Mouse (Mus musculus) CH12.LX (cell line): ENCODE measurements around the gene Fbln5. TPM values are rescaled to one million over a fixed set of nuclear protein-coding genes. Genes with fewer than 3 reads are reported as not detected.

Source experiments
- DNase-seq: peaks from one replicate; pipeline ENCODE4 v3.0.0-alpha.2; 2013; ENCODE audit errors: extremely low read depth
- H3K27ac ChIP-seq: 2 replicates; pipeline ENCODE4 v1.5.1; 2012; ENCODE audit warnings: low read depth, mild to moderate bottlenecking, control low read depth, moderate library complexity; ENCODE audit not compliant: insufficient read depth
- H3K27me3 ChIP-seq: replicated peaks from 2 replicates; pipeline ENCODE3; 2012; ENCODE audit warnings: inconsistent platforms
- H3K36me3 ChIP-seq, 2 experiments: replicated peaks in 1 of 2; 2 replicates each; pipeline versions ENCODE3 to v1.6.1; 2012; ENCODE audit warnings: inconsistent platforms in 1 of 2, low read length in 1 of 2, mild to moderate bottlenecking in 1 of 2, mixed read lengths in 1 of 2, moderate library complexity in 1 of 2; ENCODE audit not compliant: control insufficient read depth in 1 of 2, insufficient read depth in 1 of 2
- H3K4me1 ChIP-seq, 2 experiments: 2 replicates each; pipeline ENCODE4 v1.6.1; 2012; ENCODE audit warnings: inconsistent platforms in 1 of 2, moderate library complexity in 1 of 2; ENCODE audit not compliant: insufficient read depth in 2 of 2, control insufficient read depth in 1 of 2
- H3K4me2 ChIP-seq: 2 replicates; pipeline ENCODE4 v1.6.1; 2012; ENCODE audit warnings: low read depth, mild to moderate bottlenecking, control low read depth; ENCODE audit not compliant: poor library complexity, insufficient read depth, severe bottlenecking
- H3K4me3 ChIP-seq, 3 experiments: fragments of 150-350 bp in 1 of 3; sonication (generic) in 1 of 3; replicated peaks in 1 of 3; 2 replicates each; pipeline versions ENCODE3 to v1.5.1; 2011 to 2012; ENCODE audit warnings: low read depth in 2 of 3, low read length in 2 of 3, mild to moderate bottlenecking in 2 of 3, moderate library complexity in 2 of 3, control low read depth in 1 of 3, improper control_type of control experiment in 1 of 3, inconsistent platforms in 1 of 3, mixed read lengths in 1 of 3; ENCODE audit not compliant: poor library complexity in 1 of 3
- H3K79me2 ChIP-seq: replicated peaks from 2 replicates; pipeline ENCODE4 v1.6.1; 2012; ENCODE audit warnings: mild to moderate bottlenecking, moderate library complexity; ENCODE audit not compliant: control insufficient read depth, poor library complexity, insufficient read depth, severe bottlenecking; ENCODE audit errors: extremely low read depth
- H3K9ac ChIP-seq: 2 replicates; pipeline ENCODE4 v1.6.1; 2012; ENCODE audit warnings: low read depth, mild to moderate bottlenecking, control low read depth, moderate library complexity; ENCODE audit not compliant: insufficient read depth
- H3K9me3 ChIP-seq: replicated peaks from 2 replicates; pipeline ENCODE3; 2012; ENCODE audit warnings: low read length, inconsistent platforms, mixed read lengths
- BHLHE40 ChIP-seq: IDR thresholded peaks from 2 replicates; pipeline ENCODE4 v1.6.1; 2011; ENCODE audit warnings: mild to moderate bottlenecking, low read depth, low read length, improper control_type of control experiment
- CHD2 ChIP-seq: IDR thresholded peaks from 2 replicates; pipeline ENCODE4 v1.6.1; 2011; ENCODE audit warnings: low read length, improper control_type of control experiment
- CTCF ChIP-seq, 2 experiments: IDR thresholded peaks in 1 of 2; conservative IDR thresholded peaks in 1 of 2; 2 replicates each; pipeline ENCODE4 v1.5.1; 2011 to 2012; ENCODE audit warnings: low read depth in 2 of 2, low read length in 2 of 2, improper control_type of control experiment in 1 of 2, inconsistent platforms in 1 of 2, mild to moderate bottlenecking in 1 of 2, moderate library complexity in 1 of 2
- E2F4 ChIP-seq: IDR thresholded peaks from 2 replicates; pipeline ENCODE4 v1.6.1; 2011; ENCODE audit warnings: low read depth, low read length, improper control_type of control experiment; ENCODE audit not compliant: insufficient replicate concordance
- ELF1 ChIP-seq: IDR thresholded peaks from 2 replicates; pipeline ENCODE4 v1.6.1; 2014; ENCODE audit warnings: low read depth, mild to moderate bottlenecking, inconsistent platforms, low read length, improper control_type of control experiment
- ETS1 ChIP-seq: conservative IDR thresholded peaks from 2 replicates; pipeline ENCODE4 v1.6.1; 2012; ENCODE audit warnings: low read depth, mild to moderate bottlenecking, inconsistent platforms, low read length, improper control_type of control experiment, moderate library complexity
- HCFC1 ChIP-seq: IDR thresholded peaks from 2 replicates; pipeline ENCODE4 v1.6.1; 2012; ENCODE audit warnings: low read depth, mild to moderate bottlenecking, inconsistent platforms, low read length, improper control_type of control experiment
- IRF4 ChIP-seq: IDR thresholded peaks from 2 replicates; pipeline ENCODE4 v1.6.1; 2014; ENCODE audit warnings: low read depth, mild to moderate bottlenecking, inconsistent platforms, low read length, improper control_type of control experiment
- MAFK ChIP-seq: IDR thresholded peaks from 2 replicates; pipeline ENCODE4 v1.6.1; 2011; ENCODE audit warnings: low read length, improper control_type of control experiment; ENCODE audit not compliant: insufficient replicate concordance
- MAX ChIP-seq: IDR thresholded peaks from 2 replicates; pipeline ENCODE4 v1.6.1; 2011; ENCODE audit warnings: low read length, improper control_type of control experiment
- MEF2A ChIP-seq: IDR thresholded peaks from 2 replicates; pipeline ENCODE4 v1.6.1; 2014; ENCODE audit warnings: low read depth, mild to moderate bottlenecking, inconsistent platforms, low read length, improper control_type of control experiment, borderline replicate concordance
- RAD21 ChIP-seq: IDR thresholded peaks from 2 replicates; pipeline ENCODE4 v1.6.1; 2011; ENCODE audit warnings: low read depth, mild to moderate bottlenecking, low read length, improper control_type of control experiment, moderate library complexity
- SIN3A ChIP-seq: IDR thresholded peaks from 2 replicates; pipeline ENCODE4 v1.6.1; 2012; ENCODE audit warnings: low read length, improper control_type of control experiment, inconsistent platforms
- TBP ChIP-seq: conservative IDR thresholded peaks from 2 replicates; pipeline ENCODE4 v1.6.1; 2011; ENCODE audit warnings: low read depth, low read length, improper control_type of control experiment
- ZC3H11A ChIP-seq: IDR thresholded peaks from 2 replicates; pipeline ENCODE4 v1.6.1; 2012; ENCODE audit warnings: low read depth, mild to moderate bottlenecking, inconsistent platforms, low read length, improper control_type of control experiment
- ZKSCAN1 ChIP-seq: IDR thresholded peaks from 2 replicates; pipeline ENCODE4 v1.6.1; 2012; ENCODE audit warnings: low read depth, inconsistent platforms, low read length, improper control_type of control experiment, borderline replicate concordance
- ZNF384 ChIP-seq: IDR thresholded peaks from 2 replicates; pipeline ENCODE4 v1.6.1; 2012; ENCODE audit warnings: low read depth, low read length, improper control_type of control experiment, inconsistent platforms
- dilution Hi-C: fragments of 300-500 bp; cut with MboI; formaldehyde crosslinking; loops from 2 replicates; pipeline ENCODE4 v1.14.3; 2020; ENCODE audit warnings: low sequenced_read_pairs; ENCODE audit not compliant: extremely low pct_unique_long_range_greater_than_20kb, extremely low pct_ligation_motif_present
- in situ Hi-C: fragments of 300-500 bp; cut with MboI; formaldehyde crosslinking; loops from 3 replicates; pipeline ENCODE4 v1.14.3; 2019; ENCODE audit warnings: low sequenced_read_pairs, low pct_ligation_motif_present, low pct_unique_long_range_greater_than_20kb, mixed read lengths
- polyA plus RNA-seq: library from polyadenylated mRNA; unstranded; fragments of >175 nt; gene quantifications from 2 replicates; pipeline ENCODE4 v1.2.1, GENCODE M21; 2012; ENCODE audit warnings: low read depth; ENCODE audit not compliant: insufficient read length
- total RNA-seq, 2 experiments: library from RNA; depleted of rRNA; stranded (reverse); fragments of 300-350 nt in 1 of 2; fragments of >200 nt in 1 of 2; gene quantifications; 2 replicates each; pipeline ENCODE4 v1.2.3; 2012 to 2014

The Fbln5 gene
- total and polyA plus RNA-seq, 3 experiments, result 0.04 to 3.2 (median 0.11) TPM

GRCm38 (mm10) chr12:101834715-101835114 is 15.9 kb upstream of the Fbln5 start:
- Histone ChIP-seq H3K9ac (no peak overlapping the region), H3K27me3 (no peaks in the 10 kb centered on the region), H3K4me2 (no peak overlapping the region), H3K27ac (no peak overlapping the region), H3K4me1 (no peaks in the 10 kb centered on the region), H3K9me3 (no peaks in the 10 kb centered on the region), H3K4me3 (no peak overlapping the region), H3K36me3 (peaks cover 36 to 52% of the 10 kb centered on the region in 2 experiments), H3K79me2 (no peaks in the 10 kb centered on the region)
- no peak for DNase-seq
- in situ Hi-C loops, result no loop called here
- dilution Hi-C loops, result no loop called here
- no peak for TF ChIP-seq HCFC1
- no peak for TF ChIP-seq TBP
- no peak for TF ChIP-seq CHD2
- no peak for TF ChIP-seq ZKSCAN1
- TF ChIP-seq CTCF (conservative IDR thresholded peaks at IDR 0.05 in 1 of 2, IDR thresholded peaks at IDR 0.05 in 1 of 2; ENCODE audit: low read depth in 2 of 2, low read length in 2 of 2), result no peak
- TF ChIP-seq ZC3H11A, result no peak
- TF ChIP-seq MEF2A, result no peak
- TF ChIP-seq MAFK, result no peak
- no peak for TF ChIP-seq ZNF384
- no peak for TF ChIP-seq IRF4
- TF ChIP-seq ELF1, result no peak
- no peak for TF ChIP-seq BHLHE40
- TF ChIP-seq ETS1, result no peak
- no peak for TF ChIP-seq E2F4
- no peak for TF ChIP-seq SIN3A
- TF ChIP-seq MAX, result no peak

DNA sequence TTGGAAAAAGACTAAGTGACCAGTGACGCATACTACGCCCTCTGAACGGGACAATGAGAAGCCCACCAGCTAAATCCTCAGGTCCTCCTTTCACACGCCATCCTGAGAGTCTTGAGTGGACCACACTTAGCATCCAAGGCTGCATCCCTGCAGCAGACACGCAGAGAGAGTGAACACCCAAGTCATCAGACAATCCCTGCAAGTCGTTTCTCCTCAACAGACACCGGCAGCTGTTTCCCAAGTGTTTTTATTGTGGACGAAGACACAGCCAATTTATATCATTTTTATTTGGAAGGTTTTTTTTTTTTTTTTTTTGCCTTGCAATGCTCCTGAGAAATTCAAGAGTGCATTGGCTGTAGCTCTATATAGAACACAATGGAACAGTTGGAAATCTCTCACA is 14.9 kb upstream of the Fbln5 start:
- Histone ChIP-seq H3K4me3 (no peak overlapping the region), H3K4me2 (no peak overlapping the region), H3K27me3 (no peaks in the 10 kb centered on the region), H3K4me1 (no peaks in the 10 kb centered on the region), H3K9ac (no peak overlapping the region), H3K9me3 (no peaks in the 10 kb centered on the region), H3K27ac (no peak overlapping the region), H3K79me2 (no peaks in the 10 kb centered on the region), H3K36me3 (peaks cover 33 to 45% of the 10 kb centered on the region in 2 experiments)
- dilution Hi-C loops (no loop called here), in situ Hi-C loops (no loop called here)
- no peak for DNase-seq
- TF ChIP-seq RAD21 (no peak), CTCF (conservative IDR thresholded peaks at IDR 0.05 in 1 of 2, IDR thresholded peaks at IDR 0.05 in 1 of 2; ENCODE audit: low read depth in 2 of 2, low read length in 2 of 2) (no peak), BHLHE40 (no peak), TBP (no peak), ZKSCAN1 (no peak)
